Mouse (Mus musculus) MEL (cell line): ENCODE measurements around the gene Cabp7. TPM values are rescaled to one million over a fixed set of nuclear protein-coding genes. Genes with fewer than 3 reads are reported as not detected.

Experiments used
- DNase-seq: peaks from one replicate; pipeline ENCODE4 v3.0.0; 2011; ENCODE audit warnings: low read depth, low spot score
- H3K27ac ChIP-seq: 2 replicates; pipeline ENCODE4 v1.5.1; 2012; ENCODE audit warnings: low read depth, mild to moderate bottlenecking, control low read depth, low read length, moderate library complexity; ENCODE audit not compliant: control insufficient read depth
- H3K27me3 ChIP-seq, 2 experiments: fragments of 150-350 bp in 1 of 2; sonication (generic) in 1 of 2; 2 replicates each; pipeline ENCODE4 v1.6.1; 2012; ENCODE audit warnings: low read length in 2 of 2, mild to moderate bottlenecking in 2 of 2, improper control_type of control experiment in 1 of 2, moderate library complexity in 1 of 2; ENCODE audit not compliant: insufficient read depth in 2 of 2, control insufficient read depth in 1 of 2
- H3K36me3 ChIP-seq, 2 experiments: 2 replicates each; pipeline ENCODE4 v1.6.1; 2012 to 2014; ENCODE audit warnings: low read length in 2 of 2, improper control_type of control experiment in 1 of 2, inconsistent platforms in 1 of 2, mild to moderate bottlenecking in 1 of 2; ENCODE audit not compliant: insufficient read depth in 2 of 2, control insufficient read depth in 1 of 2
- H3K4me1 ChIP-seq, 2 experiments: fragments of 150-350 bp in 1 of 2; sonication (generic) in 1 of 2; 2 replicates each; pipeline ENCODE4 v1.6.1; 2012; ENCODE audit warnings: low read length in 2 of 2, improper control_type of control experiment in 1 of 2, mild to moderate bottlenecking in 1 of 2; ENCODE audit not compliant: insufficient read depth in 2 of 2, control insufficient read depth in 1 of 2
- H3K4me3 ChIP-seq, 2 experiments: fragments of 150-350 bp in 1 of 2; sonication (generic) in 1 of 2; 2 replicates each; pipeline ENCODE4 v1.5.1; 2012; ENCODE audit warnings: low read depth in 2 of 2, low read length in 2 of 2, mild to moderate bottlenecking in 2 of 2, moderate library complexity in 2 of 2, control low read depth in 1 of 2, improper control_type of control experiment in 1 of 2; ENCODE audit not compliant: control insufficient read depth in 1 of 2, insufficient read depth in 1 of 2
- H3K79me2 ChIP-seq: 2 replicates; pipeline ENCODE4 v1.6.1; 2012; ENCODE audit warnings: mild to moderate bottlenecking, low read length, moderate library complexity; ENCODE audit not compliant: control insufficient read depth, poor library complexity, insufficient read depth
- H3K9ac ChIP-seq: 2 replicates; pipeline ENCODE4 v1.6.1; 2012; ENCODE audit warnings: low read depth, mild to moderate bottlenecking, control low read depth, low read length, moderate library complexity; ENCODE audit not compliant: control insufficient read depth, poor library complexity, severe bottlenecking
- H3K9me3 ChIP-seq: fragments of 150-350 bp; sonication (generic); replicated peaks from 2 replicates; pipeline ENCODE4 v1.6.1; 2012; ENCODE audit warnings: mild to moderate bottlenecking, low read length, improper control_type of control experiment, moderate library complexity; ENCODE audit not compliant: insufficient read depth
- CHD1 ChIP-seq: IDR thresholded peaks from 2 replicates; pipeline ENCODE4 v1.6.1; 2012; ENCODE audit warnings: low read depth, mild to moderate bottlenecking, inconsistent platforms, low read length, improper control_type of control experiment
- CHD2 ChIP-seq: IDR thresholded peaks from 2 replicates; pipeline ENCODE4 v1.6.1; 2011; ENCODE audit warnings: low read length, improper control_type of control experiment
- CTCF ChIP-seq, 3 experiments: IDR thresholded peaks in 2 of 3; conservative IDR thresholded peaks in 1 of 3; 2 replicates each; pipeline ENCODE4 v1.5.1; 2011 to 2012; ENCODE audit warnings: low read length in 3 of 3, low read depth in 2 of 3, mild to moderate bottlenecking in 2 of 3, improper control_type of control experiment in 1 of 3, inconsistent platforms in 1 of 3, mixed read lengths in 1 of 3, moderate library complexity in 1 of 3; ENCODE audit not compliant: control insufficient read depth in 1 of 3, insufficient read depth in 1 of 3, poor library complexity in 1 of 3, severe bottlenecking in 1 of 3
- GABPA ChIP-seq: IDR thresholded peaks from 2 replicates; pipeline ENCODE4 v1.6.1; 2012; ENCODE audit warnings: low read depth, mild to moderate bottlenecking, inconsistent platforms, low read length, improper control_type of control experiment, moderate library complexity
- GATA1 ChIP-seq: IDR thresholded peaks from 2 replicates; pipeline ENCODE4 v1.6.1; 2011; ENCODE audit warnings: low read depth, low read length, improper control_type of control experiment
- JUND ChIP-seq: IDR thresholded peaks from 2 replicates; pipeline ENCODE4 v1.6.1; 2011; ENCODE audit warnings: low read depth, mild to moderate bottlenecking, improper control_type of control experiment, low read length
- MXI1 ChIP-seq: IDR thresholded peaks from 2 replicates; pipeline ENCODE4 v1.6.1; 2011; ENCODE audit warnings: mild to moderate bottlenecking, low read depth, low read length, improper control_type of control experiment
- MYB ChIP-seq: IDR thresholded peaks from 2 replicates; pipeline ENCODE4 v1.6.1; 2011; ENCODE audit warnings: mild to moderate bottlenecking, low read depth, low read length, improper control_type of control experiment
- POLR2AphosphoS5 ChIP-seq: IDR thresholded peaks from 2 replicates; pipeline ENCODE4 v1.6.1; 2012; ENCODE audit warnings: low read depth, borderline replicate concordance, mild to moderate bottlenecking, inconsistent platforms, low read length, moderate library complexity, mixed read lengths
- RAD21 ChIP-seq: IDR thresholded peaks from 2 replicates; pipeline ENCODE4 v1.6.1; 2011; ENCODE audit warnings: mild to moderate bottlenecking, low read depth, low read length, improper control_type of control experiment
- RCOR1 ChIP-seq: IDR thresholded peaks from 2 replicates; pipeline ENCODE4 v1.6.1; 2012; ENCODE audit warnings: low read depth, mild to moderate bottlenecking, inconsistent platforms, low read length, improper control_type of control experiment
- SIN3A ChIP-seq: IDR thresholded peaks from 2 replicates; pipeline ENCODE4 v1.6.1; 2012; ENCODE audit warnings: low read length, improper control_type of control experiment, inconsistent platforms
- SMC3 ChIP-seq: IDR thresholded peaks from 2 replicates; pipeline ENCODE4 v1.6.1; 2011; ENCODE audit warnings: low read depth, low read length, improper control_type of control experiment
- TAL1 ChIP-seq: IDR thresholded peaks from 2 replicates; pipeline ENCODE4 v1.6.1; 2012; ENCODE audit warnings: mild to moderate bottlenecking, inconsistent platforms, low read length, moderate library complexity, mixed read lengths
- TCF12 ChIP-seq: IDR thresholded peaks from 2 replicates; pipeline ENCODE4 v1.6.1; 2014; ENCODE audit warnings: low read depth, mild to moderate bottlenecking, inconsistent platforms, low read length, improper control_type of control experiment, moderate library complexity
- UBTF ChIP-seq: IDR thresholded peaks from 2 replicates; pipeline ENCODE4 v1.6.1; 2012; ENCODE audit warnings: low read depth, mild to moderate bottlenecking, inconsistent platforms, low read length, improper control_type of control experiment, moderate library complexity, borderline replicate concordance; ENCODE audit not compliant: insufficient read depth
- USF2 ChIP-seq, 2 experiments: IDR thresholded peaks; 2 replicates each; pipeline ENCODE4 v1.6.1; 2011 to 2012; ENCODE audit warnings: improper control_type of control experiment in 2 of 2, low read length in 2 of 2, borderline replicate concordance in 1 of 2, inconsistent platforms in 1 of 2, low read depth in 1 of 2, mild to moderate bottlenecking in 1 of 2; ENCODE audit not compliant: insufficient read depth in 1 of 2
- ZKSCAN1 ChIP-seq: IDR thresholded peaks from 2 replicates; pipeline ENCODE4 v1.6.1; 2012; ENCODE audit warnings: low read depth, mild to moderate bottlenecking, inconsistent platforms, low read length, improper control_type of control experiment, moderate library complexity
- ZMIZ1 ChIP-seq: IDR thresholded peaks from 2 replicates; pipeline ENCODE4 v1.6.1; 2012; ENCODE audit warnings: low read depth, mild to moderate bottlenecking, inconsistent platforms, low read length, improper control_type of control experiment, moderate library complexity
- ZNF384 ChIP-seq: IDR thresholded peaks from 2 replicates; pipeline ENCODE4 v1.6.1; 2012; ENCODE audit warnings: low read depth, mild to moderate bottlenecking, inconsistent platforms, low read length, improper control_type of control experiment
- polyA plus RNA-seq, 2 experiments: library from polyadenylated mRNA; stranded (reverse) in 1 of 2; unstranded in 1 of 2; fragments of >175 nt in 1 of 2; fragments of >200 nt in 1 of 2; gene quantifications; 2 replicates each; pipeline versions ENCODE4 v1.2.1 to v1.2.4; 2012; ENCODE audit warnings: low replicate concordance in 2 of 2, low read depth in 1 of 2; ENCODE audit not compliant: insufficient read length in 2 of 2, insufficient read depth in 1 of 2, missing spikeins in 1 of 2
- total RNA-seq: library from RNA; depleted of rRNA; stranded (reverse); fragments of 300-350 nt; gene quantifications from 2 replicates; pipeline ENCODE4 v1.2.3, GENCODE M21; 2012

Cabp7 gene
- total and polyA plus RNA-seq, 3 experiments, result 0.23 TPM; not detected in 2

DNA sequence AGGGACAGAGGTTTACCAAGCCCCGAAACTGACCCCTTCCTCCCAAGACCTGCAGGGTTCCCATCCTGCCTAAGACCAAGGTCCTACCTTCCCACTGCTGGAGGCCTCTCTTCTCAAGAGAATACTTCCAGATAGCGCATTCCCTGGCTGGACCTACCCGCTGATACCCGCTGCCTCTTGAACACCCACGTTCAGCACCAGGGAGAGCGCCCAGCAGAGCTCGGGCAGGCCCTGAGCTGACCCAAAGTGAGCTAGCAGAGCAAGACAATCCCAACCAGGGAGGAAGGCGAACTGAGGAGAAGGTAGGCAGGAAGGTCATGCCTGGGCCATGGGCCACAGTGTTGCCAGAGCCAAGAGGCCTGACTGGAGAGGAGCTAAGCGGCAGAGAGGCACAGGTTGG, 3.7 kb upstream of the Cabp7 start:
- peak; percentile 84 for DNase-seq
- Histone ChIP-seq H3K79me2 (no peaks in the 10 kb centered on the region), H3K27ac (no peak overlapping the region), H3K36me3 (no peaks in the 10 kb centered on the region), H3K9me3 (no peaks in the 10 kb centered on the region), H3K4me3 (no peak overlapping the region), H3K4me1 (no peaks in the 10 kb centered on the region), H3K9ac (no peak overlapping the region), H3K27me3 (no peaks in the 10 kb centered on the region)
- peak; percentile 65; the same call in 1 of the 2 replicates for TF ChIP-seq MXI1
- TF ChIP-seq SMC3, result peak; percentile 35
- TF ChIP-seq POLR2AphosphoS5, result no peak
- peak; percentile 86 for TF ChIP-seq SIN3A
- no peak for TF ChIP-seq JUND
- no peak for TF ChIP-seq UBTF
- no peak for TF ChIP-seq ZNF384

DNA sequence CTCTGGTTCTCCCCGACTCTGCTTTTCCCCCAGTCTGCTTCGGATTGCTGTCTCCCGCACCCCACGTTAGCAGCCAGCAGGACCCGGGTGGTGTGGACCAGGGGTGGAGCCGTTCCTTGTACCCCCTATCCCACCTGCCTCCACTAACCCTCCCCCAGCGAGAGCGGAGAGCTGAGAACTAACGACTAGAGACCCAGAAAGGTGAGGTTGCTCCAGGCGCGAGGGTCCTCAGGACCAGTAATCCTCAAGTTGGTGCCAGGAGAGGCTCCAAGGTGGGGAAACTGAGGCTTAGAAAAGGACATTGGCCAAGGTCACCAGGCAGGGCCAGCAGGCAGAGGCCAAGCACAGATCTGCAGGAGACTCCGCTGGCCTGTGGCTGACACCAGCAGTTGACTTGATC, 707 bp upstream of the Cabp7 start:
- no peak for TF ChIP-seq RAD21
- TF ChIP-seq RCOR1, result no peak
- TF ChIP-seq ZKSCAN1, result no peak
- no peak for TF ChIP-seq CHD1
- no peak for TF ChIP-seq ZMIZ1
- no peak for TF ChIP-seq ZNF384
- no peak for TF ChIP-seq GABPA
- TF ChIP-seq GATA1, result no peak
- TF ChIP-seq CHD2, result no peak
- TF ChIP-seq, all 39 proteins: peak for 0
- no peak overlapping the region for H3K27ac ChIP-seq
- no peaks in the 10 kb centered on the region for H3K36me3 ChIP-seq
- no peak for DNase-seq
- H3K4me1 ChIP-seq, result no peaks in the 10 kb centered on the region
- H3K9me3 ChIP-seq, result no peaks in the 10 kb centered on the region
- no peak overlapping the region for H3K4me3 ChIP-seq
- no peaks in the 10 kb centered on the region for H3K27me3 ChIP-seq
- no peak overlapping the region for H3K9ac ChIP-seq
- no peaks in the 10 kb centered on the region for H3K79me2 ChIP-seq

DNA sequence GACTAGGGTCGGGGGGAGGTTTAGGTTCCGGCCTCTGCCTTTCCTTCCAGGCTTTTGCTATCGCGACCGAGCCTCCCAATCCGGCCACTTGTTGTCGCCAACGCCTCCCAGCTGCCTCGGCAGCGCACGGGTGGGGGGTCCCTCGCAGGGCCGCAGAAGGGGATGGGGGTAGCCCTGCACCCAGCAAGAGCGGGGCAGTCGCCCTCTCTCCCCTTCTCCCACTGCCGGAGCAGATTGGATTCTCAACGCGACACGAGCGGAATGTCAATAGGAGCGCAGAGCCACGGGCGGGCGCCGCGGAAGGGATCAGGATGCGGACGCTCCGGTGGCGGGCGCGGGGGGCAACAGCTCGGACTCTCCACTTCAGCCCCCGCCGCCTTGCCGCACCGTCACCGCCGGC, 609 bp downstream of the Cabp7 start:
- no peaks in the 10 kb centered on the region for H3K36me3 ChIP-seq
- TF ChIP-seq USF2 (IDR thresholded peaks at IDR 0.05; ENCODE audit: borderline replicate concordance in 1 of 2, insufficient read depth in 1 of 2, low read depth in 1 of 2, low read length in 2 of 2) (no peak), GATA1 (no peak), MYB (no peak), TAL1 (no peak), TCF12 (no peak), CTCF (IDR thresholded peaks at IDR 0.05 in 2 of 3, conservative IDR thresholded peaks at IDR 0.05 in 1 of 3; ENCODE audit: control insufficient read depth in 1 of 3, insufficient read depth in 1 of 3, low read depth in 2 of 3, low read length in 3 of 3, poor library complexity in 1 of 3, severe bottlenecking in 1 of 3) (no peak)
- H3K79me2 ChIP-seq, result no peaks in the 10 kb centered on the region

More for the DNA sequence above, 609 bp downstream of the Cabp7 start:
- no peak overlapping the region for H3K9ac ChIP-seq
- no peak overlapping the region for H3K27ac ChIP-seq
- no peak overlapping the region for H3K4me3 ChIP-seq
- no peak for DNase-seq
- H3K27me3 ChIP-seq, result peaks cover 0 to 2% of the 10 kb centered on the region in 2 experiments; a peak in 1 of 4 replicates
- no peaks in the 10 kb centered on the region for H3K9me3 ChIP-seq
- H3K4me1 ChIP-seq, result no peaks in the 10 kb centered on the region
